Mouse (Mus musculus): ENCODE data around the gene Trpm2.

DNA sequence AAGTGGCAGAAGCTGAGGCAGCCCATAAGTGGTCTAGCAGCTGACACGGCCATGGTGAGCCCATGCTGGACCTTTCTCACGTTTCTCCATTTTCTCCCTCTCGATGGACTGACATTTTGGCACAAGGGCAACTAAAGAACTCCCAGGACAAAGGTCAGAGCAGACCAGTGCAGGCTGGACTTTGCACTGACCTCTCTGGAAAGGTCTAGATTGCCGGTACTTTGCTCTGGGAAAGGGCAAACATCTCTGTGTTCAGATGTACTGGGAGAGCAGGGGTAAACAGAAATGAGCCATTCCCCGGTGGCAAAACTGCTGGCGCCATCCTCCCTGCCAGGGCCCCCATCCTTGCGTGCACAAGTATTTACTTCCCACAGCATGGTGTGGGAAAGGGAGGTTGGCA lies 70.2 kb downstream of the Trpm2 start:
- TF ChIP-seq CTCF (IDR thresholded peaks at IDR 0.05; ENCODE audit: control insufficient read depth, insufficient read depth, low read length) = no peak
- TF ChIP-seq POLR2A (IDR thresholded peaks at IDR 0.05; ENCODE audit: borderline replicate concordance, control insufficient read depth, low read depth, low read length) = no peak
